Mouse (Mus musculus) gastrocnemius, postnatal 36 days (tissue): Measurements from ENCODE around the gene Stil. TPM values are rescaled to one million over a fixed set of nuclear protein-coding genes. Genes with fewer than 3 reads are reported as not detected.

Experiments used
- DNase-seq, 2 experiments: peaks; one replicate each; pipeline ENCODE4 v3.0.0; 2022
- intact Hi-C: fragments of 180-260 bp; cut with DNase I; formaldehyde crosslinking; loops from one replicate; pipeline ENCODE4 v1.15.1; 2025
- total RNA-seq, 2 experiments: library from RNA; stranded (reverse); gene quantifications; 2 replicates each; pipeline ENCODE4 v1.2.3; 2021

The Stil gene
- total RNA-seq, 2 experiments from 2014 or later: 0.10 to 0.23 TPM

DNA sequence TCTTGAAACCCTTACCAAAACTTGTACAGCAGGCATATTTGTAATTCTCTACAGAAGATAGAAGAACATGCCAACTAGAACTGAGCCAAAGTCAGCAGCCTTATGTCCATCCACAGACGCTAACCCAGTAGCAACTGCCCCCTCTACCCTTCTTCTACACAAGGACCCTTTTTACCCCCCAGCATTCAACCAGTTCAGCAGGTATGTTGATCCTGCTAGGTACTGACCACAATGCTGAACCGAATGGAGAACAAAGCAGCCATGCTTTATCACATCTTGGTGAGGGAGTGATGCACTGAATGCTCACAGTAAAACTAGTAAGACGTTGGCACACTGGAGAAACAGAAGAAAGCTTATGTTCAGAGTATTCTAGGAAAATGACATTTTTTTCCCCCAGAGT is 45.7 kb downstream of the Stil start:
- DNase-seq: no peak
- intact Hi-C loops: loop anchor here (5.0 kb wide), 1 partner anchor 37 kb away; no protein-coding TSS in a partner anchor

DNA sequence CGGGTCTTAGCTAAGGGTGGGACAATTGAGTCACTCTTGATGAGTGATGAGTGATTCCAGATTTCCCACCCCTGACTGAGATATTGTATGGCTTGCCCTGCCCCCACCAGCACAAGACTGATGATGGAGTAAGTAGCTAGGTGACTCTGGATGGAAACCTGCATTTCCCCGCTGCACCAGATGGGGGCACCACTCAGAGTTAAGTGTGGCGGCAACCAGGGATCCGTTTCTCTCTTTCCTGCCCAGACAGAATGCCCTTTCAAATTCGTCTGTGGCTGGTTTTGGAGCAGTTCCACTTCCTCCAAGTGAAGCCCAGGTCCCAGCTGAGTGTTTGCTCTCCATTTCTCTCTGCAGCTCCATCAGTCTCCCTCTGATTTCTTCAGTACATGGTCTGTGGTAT is 47.8 kb downstream of the Stil start:
- intact Hi-C loops: loop anchor here (5.0 kb wide), 1 partner anchor 35 kb away; no protein-coding TSS in a partner anchor
- DNase-seq: peak; percentile 43 to 51

DNA sequence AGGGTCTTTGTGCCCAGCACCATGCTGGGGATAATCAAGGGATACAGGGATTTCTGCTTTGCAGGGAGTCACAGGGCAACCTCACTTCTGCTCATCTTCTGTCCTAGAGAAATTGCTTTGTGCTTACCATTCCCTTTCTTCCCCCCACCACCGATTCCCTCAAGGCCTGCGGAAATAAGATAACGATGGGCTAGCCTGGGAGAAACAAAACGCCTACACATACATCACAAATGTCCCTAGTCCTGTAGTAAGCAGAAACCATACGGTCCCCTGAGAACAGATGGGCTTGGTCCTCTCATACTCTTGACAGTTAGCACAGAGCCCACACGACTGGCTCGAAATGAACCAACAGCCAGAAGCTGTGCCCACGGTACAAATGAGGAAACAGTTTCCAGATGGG is 48.2 kb downstream of the Stil start:
- DNase-seq: no peak
- intact Hi-C loops: loop anchor here (5.0 kb wide), 1 partner anchor 34 kb away; no protein-coding TSS in a partner anchor

DNA sequence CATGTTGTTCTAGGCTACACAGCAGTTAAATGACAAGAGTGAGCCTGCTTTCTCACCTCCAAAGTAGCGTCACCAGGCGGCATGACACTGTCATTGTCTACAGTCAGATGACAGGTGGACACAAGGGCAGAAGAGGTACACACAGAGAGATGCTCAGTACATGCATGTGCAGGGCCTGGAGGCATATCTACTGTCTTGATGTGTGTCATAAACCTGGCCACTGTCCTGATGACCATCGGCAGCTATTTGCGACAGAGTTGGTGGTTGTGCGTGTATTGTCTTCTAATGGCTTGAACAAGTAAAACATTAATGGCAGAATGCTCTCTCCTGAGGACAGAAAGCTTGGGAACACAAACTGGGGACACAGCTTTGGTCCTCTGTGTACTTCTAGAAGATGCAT is 51.3 kb downstream of the Stil start:
- no peak for DNase-seq
- intact Hi-C loops: no loop called here

DNA sequence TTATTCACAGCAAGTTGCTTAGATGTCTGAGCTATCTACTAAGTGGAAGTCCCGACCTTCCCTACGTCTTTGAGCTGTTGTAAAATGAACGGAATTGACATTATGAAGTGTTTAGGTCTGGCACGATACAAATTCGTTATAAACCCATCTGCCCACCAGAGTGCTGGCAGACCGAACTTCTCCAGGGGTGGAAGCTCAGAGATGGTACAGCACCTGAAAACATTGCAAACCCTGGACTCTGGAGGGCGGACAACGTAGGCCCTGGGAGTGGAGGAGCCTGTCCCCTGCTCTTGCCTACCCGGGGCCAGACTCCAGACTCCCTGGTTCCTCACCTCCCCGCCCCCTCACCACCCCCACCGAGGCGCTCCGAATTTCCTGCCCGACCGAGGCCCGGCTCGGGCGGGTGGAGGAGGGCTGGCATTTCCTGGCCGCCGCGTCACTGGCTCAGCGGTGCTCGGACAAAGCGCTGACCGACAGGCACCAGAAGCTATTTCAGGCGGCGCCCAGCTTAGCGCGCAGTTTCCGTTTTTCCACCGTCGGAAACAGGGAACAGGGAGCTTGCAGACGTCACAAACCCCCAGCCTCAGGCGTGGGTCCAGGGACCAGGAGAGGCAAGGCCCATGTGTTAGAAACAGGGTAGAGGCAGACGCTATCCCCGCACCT is 52.5 kb downstream of the Stil start:
- DNase-seq: peak; percentile 37 to 44
- intact Hi-C loops: no loop called here

DNA sequence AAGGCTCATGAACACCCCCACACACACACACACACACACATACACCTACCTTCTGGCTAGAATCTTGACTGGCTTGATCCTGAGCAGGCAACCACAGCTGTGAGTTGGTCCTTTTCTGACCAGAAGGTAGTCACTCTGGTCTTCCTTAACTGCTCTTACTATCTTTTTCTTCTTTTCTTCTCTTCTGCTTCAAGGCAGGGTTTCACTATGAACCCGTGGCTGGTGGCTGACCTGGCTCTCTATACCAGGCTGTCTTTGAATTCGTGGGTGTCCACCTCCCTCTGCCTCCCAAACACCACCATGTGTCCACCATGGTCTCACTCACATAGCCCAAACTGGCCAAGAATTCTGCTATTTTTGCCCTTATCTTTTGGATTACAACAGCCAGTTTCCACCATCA is 55.1 kb downstream of the Stil start:
- intact Hi-C loops: no loop called here
- DNase-seq: no peak

DNA sequence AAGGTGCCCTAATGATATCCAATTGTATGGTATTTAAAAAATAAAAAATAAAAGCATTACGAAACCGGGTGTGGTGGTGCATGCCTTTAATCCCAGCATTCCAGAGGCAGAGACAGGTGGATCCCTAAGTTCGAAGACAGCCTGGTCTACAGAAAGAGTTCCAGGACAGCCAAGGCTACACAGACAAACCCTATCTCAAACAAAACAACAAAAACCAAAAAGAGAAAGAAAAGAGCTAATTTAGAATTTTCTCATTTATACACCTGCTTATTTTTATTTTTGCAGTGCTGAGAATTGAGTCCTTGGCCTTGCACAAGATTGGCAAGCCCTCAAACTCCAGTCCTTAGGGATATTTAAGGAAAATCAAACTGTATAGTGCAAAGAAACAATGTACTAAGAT is 55.7 kb downstream of the Stil start:
- no peak for DNase-seq
- intact Hi-C loops: no loop called here

DNA sequence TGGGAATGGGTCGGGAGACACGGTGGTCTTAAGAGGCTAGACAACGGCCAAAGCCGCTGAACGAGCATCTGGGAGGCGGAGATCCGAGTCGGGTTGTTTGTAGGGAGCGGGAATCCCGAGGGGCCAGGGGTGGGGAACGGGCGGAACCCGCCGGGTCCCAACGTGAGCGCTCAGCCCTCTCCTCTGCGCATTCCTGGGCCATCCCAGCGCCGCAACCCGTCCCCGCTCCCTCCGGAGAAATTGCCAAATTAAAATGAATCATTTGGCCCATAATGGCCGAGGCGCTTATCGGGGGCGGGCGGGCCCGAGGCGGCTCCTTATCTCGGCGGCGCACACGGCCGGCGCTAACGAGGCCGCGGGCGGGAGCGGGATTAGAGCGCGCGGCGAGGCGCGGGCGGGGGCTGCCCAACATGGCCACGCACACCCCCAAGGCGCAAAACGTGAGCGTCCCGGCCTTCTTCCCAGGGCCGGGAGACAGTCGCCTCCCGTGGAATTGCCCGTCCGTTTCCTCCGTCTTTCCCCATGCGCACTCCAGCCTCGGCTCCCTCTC is 56.5 kb downstream of the Stil start, which contains the start of gene Tal1:
Gene Tal1 (plus strand): TSS at position 56 of the 550 bp plus-strand sequence.
- intact Hi-C loops: no loop called here
- DNase-seq: peak; percentile 24 to 34

DNA sequence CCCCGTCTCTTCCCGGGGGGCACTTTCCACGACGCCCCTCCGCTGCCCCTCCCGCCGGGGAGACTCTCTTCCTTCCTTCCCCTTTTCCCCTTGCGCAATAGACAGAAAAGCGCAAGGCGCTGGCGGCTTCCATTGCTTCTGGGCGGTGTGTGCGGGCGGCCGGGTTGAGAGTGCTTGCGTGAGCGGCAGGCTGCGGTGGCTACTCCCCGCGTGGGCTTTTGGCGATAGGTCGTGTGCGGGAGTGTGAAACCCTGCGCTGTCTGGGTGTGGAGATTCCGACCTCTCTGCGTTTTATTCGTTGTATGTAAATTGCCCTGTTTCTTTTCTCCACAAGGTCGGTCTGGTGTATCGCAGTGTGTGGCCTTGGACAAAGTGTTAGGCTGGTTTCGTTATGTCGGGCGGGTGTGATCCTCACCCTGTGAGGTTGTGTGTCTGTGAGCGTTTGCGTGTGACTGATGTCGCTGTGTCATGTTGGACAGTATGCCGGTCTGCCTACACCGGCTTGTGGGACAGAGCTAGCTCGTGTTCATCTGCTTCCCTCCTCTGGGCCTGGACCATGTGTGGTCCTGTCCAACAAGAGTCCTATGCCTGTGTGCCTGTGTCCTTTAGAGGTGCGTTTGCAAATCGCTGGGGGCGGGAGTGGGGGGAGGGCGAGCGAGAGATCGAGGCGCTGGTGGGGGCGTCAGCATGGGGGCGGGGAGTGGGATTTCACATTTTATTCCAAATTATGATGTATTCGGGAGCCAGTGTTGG is 57.1 kb downstream of the Stil start:
- DNase-seq: peak; percentile 27 to 62
- intact Hi-C loops: no loop called here

DNA sequence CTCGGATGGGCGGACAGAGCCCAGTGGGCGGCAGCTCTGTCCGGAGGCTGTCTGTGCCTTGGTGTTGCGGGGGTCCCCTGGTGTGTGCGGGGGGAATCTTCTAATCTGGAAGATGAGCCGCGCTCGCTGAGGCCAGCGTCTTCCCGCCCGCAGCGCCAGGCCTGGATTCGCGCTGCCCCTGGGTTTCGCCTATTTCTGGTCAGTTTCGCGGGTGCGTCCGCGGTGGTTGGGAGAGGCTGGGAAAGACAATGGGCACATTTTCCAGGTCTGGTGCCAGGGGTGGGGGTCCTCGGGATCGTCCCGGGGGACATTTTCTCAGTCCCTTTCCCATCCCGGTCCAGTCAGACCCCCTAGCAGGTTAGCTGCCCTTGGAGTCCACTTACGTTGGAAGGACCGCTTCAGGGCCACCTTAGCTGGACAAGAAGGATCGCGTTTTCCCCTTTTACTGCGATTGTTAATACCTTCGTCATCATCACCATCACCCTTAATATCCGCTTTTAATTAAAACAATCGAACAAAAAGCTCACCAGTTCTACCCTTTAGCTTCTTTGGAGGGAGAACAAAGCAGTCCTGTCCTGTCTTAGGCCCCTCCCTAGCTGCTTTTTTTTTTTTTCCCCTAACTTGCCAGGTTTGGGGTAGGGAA is 57.8 kb downstream of the Stil start:
- DNase-seq: peak in 1 of 2 experiments; percentile 29
- intact Hi-C loops: no loop called here

DNA sequence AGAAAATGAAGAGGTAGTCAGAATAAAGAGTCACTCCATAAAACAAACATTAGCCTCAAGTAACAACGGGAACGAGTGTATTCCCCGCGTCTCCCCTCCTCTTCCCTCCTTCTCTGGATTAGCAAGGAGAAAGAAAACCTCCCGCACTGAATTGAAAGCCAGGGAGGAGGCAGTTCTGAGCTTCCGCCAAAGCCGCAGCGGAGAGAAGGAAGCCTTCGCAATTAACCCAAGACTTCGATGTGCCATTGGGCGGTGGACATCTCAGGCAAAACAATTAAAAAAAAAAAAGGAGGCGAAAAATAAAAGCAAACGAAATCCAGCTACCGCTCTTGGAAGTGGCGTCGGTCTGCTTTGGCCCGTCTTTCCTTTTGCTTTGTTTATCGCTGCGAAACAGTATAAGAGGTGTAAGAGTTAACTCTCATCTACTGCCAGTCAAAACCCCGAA is 58.4 kb downstream of the Stil start:
- intact Hi-C loops: no loop called here
- DNase-seq: no peak

DNA sequence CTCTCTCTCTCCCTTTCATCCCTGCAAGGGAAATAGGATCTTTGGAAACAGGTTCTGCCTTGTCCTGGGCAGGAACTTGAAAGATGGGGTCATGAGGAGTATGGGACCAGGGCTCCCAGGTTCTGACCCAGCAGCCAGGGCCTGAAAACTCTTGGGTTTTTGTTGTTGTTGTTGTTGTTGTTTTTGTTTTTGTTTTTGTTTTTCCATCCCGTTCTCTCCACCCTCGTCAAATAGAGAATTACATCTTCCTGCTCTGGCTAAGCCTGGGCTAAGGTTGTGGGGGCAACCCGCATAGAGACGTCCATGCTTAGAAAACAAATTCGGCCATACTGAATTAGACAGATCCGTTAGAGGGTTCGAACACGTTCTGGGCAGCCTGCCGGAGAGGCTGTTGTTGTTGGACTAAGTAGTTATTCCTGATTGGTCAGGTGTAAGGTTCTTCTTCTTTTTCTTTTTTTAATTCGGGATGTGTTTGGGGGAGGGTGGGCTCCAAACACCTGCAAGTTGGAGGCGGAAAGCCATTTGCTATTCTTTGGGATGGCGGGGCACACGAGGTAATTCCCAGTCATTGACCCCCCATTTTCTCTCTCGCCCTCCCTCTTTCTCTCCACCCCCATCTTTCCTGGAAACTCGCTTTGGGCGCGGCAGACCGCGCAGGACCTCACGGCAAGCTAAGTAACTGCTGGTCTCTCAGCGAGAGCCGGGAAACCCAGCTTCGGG is 59.1 kb downstream of the Stil start:
- intact Hi-C loops: no loop called here
- DNase-seq: no peak

DNA sequence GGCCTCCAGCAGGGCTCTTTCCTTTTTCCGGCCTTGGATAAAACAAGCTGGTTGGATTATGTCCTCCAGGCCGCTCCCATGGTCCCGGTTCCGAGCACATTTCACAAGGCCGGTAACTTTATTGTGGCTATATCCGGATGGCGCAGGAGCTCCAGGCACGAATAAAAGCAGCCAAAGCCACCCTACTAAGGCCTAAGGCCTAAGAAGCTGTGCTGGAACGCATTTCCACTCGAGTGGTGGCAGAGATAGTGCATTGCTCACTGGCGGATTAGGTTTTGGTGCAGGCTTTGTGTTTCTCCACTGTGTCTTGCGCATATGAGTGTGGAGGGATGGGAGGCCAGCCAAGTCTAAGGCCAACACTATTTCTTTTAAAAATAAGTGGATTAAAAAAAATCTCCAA is 59.9 kb downstream of the Stil start:
- no peak for DNase-seq
- intact Hi-C loops: no loop called here

DNA sequence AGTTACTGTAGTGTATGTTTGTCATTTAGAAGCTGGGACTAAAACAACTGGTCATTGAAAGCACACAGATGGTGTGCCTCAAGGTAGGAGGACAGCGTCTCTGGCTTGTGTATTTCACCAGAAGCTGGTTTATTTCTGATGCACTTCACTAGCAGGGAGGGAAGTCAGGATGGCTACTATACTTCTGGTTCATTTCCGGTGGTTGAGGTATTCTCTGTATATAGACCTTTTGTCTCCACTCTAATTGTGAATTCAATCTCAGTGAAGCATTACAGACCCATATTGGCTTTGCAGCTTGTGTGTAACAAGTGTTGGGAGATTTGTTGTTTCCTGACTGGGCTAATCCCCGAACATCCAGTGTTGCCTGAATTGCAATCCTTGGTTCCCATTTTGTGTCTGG is 60.8 kb downstream of the Stil start:
- DNase-seq: no peak
- intact Hi-C loops: no loop called here

DNA sequence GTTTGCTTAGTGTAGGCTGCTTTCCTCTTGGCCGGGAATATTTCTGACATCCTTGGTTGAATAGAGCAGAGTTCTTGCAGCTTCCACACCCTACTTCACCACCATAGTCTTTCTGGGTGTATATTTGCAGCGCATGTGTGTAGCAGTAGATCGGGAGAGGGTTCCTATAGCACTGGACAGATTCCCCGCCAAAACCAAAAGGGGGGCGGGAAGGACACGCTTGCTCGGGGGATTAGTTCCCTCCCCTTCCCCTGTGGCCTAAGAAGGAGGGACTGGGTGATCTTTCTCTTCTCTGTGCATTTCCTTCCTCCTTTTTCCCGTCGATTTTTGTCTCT is 62.5 kb downstream of the Stil start:
- intact Hi-C loops: no loop called here

DNA sequence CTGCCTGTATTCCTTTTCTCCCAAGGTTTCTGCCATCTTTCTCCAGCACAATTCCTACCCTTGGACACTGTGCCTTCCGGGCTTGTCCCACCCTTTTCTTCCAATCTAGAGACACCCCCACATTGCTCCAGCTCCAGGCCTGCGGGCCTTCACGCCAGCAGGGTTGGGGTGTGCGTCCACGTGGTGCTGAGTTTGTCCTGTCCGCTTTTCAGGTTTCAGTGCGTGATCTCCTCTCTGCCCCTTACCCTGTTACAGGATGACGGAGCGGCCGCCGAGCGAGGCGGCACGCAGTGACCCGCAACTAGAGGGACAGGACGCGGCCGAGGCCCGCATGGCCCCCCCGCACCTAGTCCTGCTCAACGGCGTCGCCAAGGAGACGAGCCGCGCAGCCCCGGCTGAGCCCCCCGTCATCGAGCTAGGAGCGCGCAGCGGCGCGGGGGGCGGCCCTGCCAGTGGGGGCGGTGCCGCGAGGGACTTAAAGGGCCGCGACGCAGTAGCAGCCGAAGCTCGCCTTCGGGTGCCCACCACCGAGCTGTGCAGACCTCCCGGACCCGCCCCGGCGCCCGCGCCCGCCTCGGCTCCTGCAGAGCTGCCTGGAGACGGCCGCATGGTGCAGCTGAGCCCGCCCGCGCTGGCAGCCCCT is 63.0 kb downstream of the Stil start:
- intact Hi-C loops: no loop called here
- DNase-seq: no peak

More for the DNA sequence above, 62.5 kb downstream of the Stil start:
- DNase-seq: no peak

DNA sequence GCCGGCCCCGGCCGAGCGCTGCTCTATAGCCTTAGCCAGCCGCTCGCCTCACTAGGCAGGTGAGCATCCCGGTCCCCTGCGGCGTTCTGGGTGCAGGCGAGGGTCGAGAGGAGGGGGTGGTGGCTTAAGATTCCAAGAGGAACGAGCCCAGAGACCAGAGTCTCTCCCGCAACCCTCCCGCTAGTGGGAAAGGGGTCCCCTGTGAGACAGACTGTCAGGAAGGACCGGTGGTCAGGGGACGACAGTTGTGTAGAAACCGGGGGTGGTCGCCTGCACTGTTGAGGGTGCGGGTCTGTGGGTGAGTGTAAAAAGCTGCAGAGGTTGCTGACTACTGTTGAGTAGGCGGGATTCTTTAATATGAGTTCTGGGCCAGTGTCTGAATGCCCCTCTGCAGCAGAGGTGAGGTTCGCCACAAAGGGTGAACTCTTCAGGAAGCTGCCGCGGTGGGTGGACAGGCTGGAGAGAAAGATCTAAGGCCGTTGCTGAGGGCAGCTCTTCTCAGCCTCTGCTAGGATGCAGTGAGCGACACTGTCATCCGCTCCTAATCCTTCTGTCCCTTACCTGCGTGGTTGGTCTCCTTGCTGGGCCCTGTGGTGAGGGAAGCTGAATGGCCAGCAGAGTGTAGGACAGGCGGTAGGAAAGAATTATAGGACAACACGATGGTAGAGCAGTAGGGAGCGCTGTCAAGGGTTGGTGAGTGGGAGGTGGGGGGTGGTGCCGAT is 63.7 kb downstream of the Stil start:
- DNase-seq: no peak
- intact Hi-C loops: no loop called here

DNA sequence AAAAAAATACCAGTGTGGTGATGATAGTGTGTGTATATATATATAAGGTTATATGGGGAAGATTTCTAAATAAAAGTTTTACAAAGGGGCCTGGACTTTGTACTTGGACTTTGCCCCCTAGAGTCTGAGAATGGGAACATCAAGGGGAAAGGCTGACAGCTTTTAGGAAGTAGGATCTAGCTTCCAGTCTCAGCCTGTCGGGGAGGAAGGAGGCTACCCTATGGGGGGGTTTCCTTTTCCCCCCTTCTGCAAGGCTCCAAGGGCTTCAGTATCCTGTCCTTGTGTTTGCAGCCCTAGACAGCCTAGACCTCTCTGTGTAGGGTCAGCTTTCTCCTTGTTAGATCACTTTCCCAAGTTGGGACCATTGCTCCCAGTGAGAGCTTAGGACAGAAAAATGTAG is 71.7 kb downstream of the Stil start:
- intact Hi-C loops: no loop called here

DNA sequence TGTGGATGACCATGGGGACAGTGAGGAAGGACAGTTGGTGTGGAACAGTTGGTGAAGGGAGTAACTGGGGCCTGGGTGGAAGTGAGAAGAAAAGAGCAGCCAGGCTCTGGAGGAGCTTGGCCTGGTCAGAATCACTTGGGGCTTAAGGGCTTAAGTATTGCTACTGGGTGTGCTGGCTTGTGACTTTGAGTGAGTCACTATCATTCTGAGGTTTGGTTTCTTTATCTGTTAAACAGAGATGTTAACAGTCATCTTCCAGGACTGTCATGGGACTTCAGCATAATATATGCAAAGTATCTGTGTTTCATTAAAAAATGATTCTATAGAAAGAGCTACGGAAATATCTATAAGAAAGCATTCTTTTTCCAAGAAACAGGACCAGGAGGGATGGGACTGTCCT is 74.8 kb downstream of the Stil start:
- intact Hi-C loops: no loop called here

More for the DNA sequence above, 71.7 kb downstream of the Stil start:
- DNase-seq: no peak

More for the DNA sequence above, 74.8 kb downstream of the Stil start:
- DNase-seq: no peak
